Mouse (Mus musculus) liver, adult 2 months (tissue): Measurements from ENCODE around the gene Marco. TPM values are rescaled to one million over a fixed set of nuclear protein-coding genes. Genes with fewer than 3 reads are reported as not detected.

Experiments used
- DNase-seq: peaks from one replicate; pipeline ENCODE4 v3.0.0-alpha.2; 2011; ENCODE audit warnings: low read depth, low spot score; ENCODE audit errors: extremely low read depth
- H3K27ac ChIP-seq: fragments of 200-500 bp; replicated peaks from 2 replicates; pipeline ENCODE4 v1.5.1; 2012; ENCODE audit warnings: low read depth, mild to moderate bottlenecking, control low read depth, inconsistent platforms, low read length; ENCODE audit not compliant: insufficient read depth
- H3K27me3 ChIP-seq: fragments of 200-500 bp; 2 replicates; pipeline ENCODE4 v1.6.1; 2012; ENCODE audit warnings: mild to moderate bottlenecking, moderate library complexity, low read length, inconsistent platforms; ENCODE audit not compliant: control insufficient read depth, insufficient read depth
- H3K36me3 ChIP-seq: fragments of 200-500 bp; 2 replicates; pipeline ENCODE4 v1.6.1; 2012; ENCODE audit warnings: low read length, inconsistent platforms; ENCODE audit not compliant: control insufficient read depth, insufficient read depth
- H3K4me1 ChIP-seq: fragments of 200-500 bp; 2 replicates; pipeline ENCODE4 v1.6.1; 2011; ENCODE audit warnings: low read length; ENCODE audit not compliant: control insufficient read depth, insufficient read depth
- H3K4me3 ChIP-seq: fragments of 200-500 bp; 2 replicates; pipeline ENCODE4 v1.5.1; 2011; ENCODE audit warnings: low read depth, mild to moderate bottlenecking, control low read depth, low read length, moderate library complexity; ENCODE audit not compliant: insufficient read depth
- H3K79me2 ChIP-seq: fragments of 200-500 bp; 2 replicates; pipeline ENCODE4 v1.6.1; 2012; ENCODE audit warnings: inconsistent platforms, mild to moderate bottlenecking, low read length, moderate library complexity; ENCODE audit not compliant: control insufficient read depth, insufficient read depth
- H3K9ac ChIP-seq: fragments of 200-500 bp; 2 replicates; pipeline ENCODE4 v1.6.1; 2012; ENCODE audit warnings: low read depth, mild to moderate bottlenecking, control low read depth, inconsistent platforms, low read length
- CTCF ChIP-seq: fragments of 200-500 bp; IDR thresholded peaks from 2 replicates; pipeline ENCODE4 v1.5.1; 2011; ENCODE audit warnings: low read depth, low read length, control low read depth
- POLR2A ChIP-seq: fragments of 200-500 bp; IDR thresholded peaks from 2 replicates; pipeline ENCODE4 v1.6.1; 2011; ENCODE audit warnings: low read length, control low read depth; ENCODE audit not compliant: insufficient read depth; ENCODE audit errors: extremely low read depth
- WGBS: fragments of 180-500 bp; shearing (Covaris S2); methylation state at CpG from one replicate; pipeline ENCODE4 v1.1.7; 2018; 5-methylcytosine and 5-hydroxymethylcytosine counted together
- polyA plus RNA-seq: library from polyadenylated mRNA; depleted of rRNA; stranded (reverse); fragments of >200 nt; gene quantifications from 2 replicates; pipeline ENCODE4 v1.2.3, GENCODE M21; 2012; rRNA removed
- total RNA-seq: library from RNA; depleted of rRNA; stranded (reverse); fragments of >200 nt; gene quantifications from 2 replicates; pipeline ENCODE4 v1.2.3, GENCODE M21; 2014; rRNA removed

Marco gene
- total and polyA plus RNA-seq, 2 experiments, result 1.4 to 6.2 TPM

- H3K79me2 ChIP-seq, result no peaks in the 10 kb centered on the region
- WGBS, result 83% methylated on average over 5 of the region's 5 CpGs
- TF ChIP-seq POLR2A (no peak), CTCF (no peak)
- no peak overlapping the region for H3K27ac ChIP-seq
- H3K27me3 ChIP-seq, result no peaks in the 10 kb centered on the region
- H3K4me1 ChIP-seq, result no peaks in the 10 kb centered on the region
- no peaks in the 10 kb centered on the region for H3K36me3 ChIP-seq
- DNase-seq, result no peak
- no peak overlapping the region for H3K9ac ChIP-seq
- no peak overlapping the region for H3K4me3 ChIP-seq
These were observed 69.2 kb downstream of the Marco start for GRCm38 (mm10) chr1:120435591-120435990.

- H3K9ac ChIP-seq, result no peak overlapping the region
- 55% methylated on average over 5 of the region's 5 CpGs for WGBS
- DNase-seq, result no peak
- no peaks in the 10 kb centered on the region for H3K36me3 ChIP-seq
- H3K4me1 ChIP-seq, result no peaks in the 10 kb centered on the region
- no peaks in the 10 kb centered on the region for H3K79me2 ChIP-seq
- H3K27me3 ChIP-seq, result no peaks in the 10 kb centered on the region
- TF ChIP-seq POLR2A (no peak), CTCF (no peak)
- no peak overlapping the region for H3K27ac ChIP-seq
- no peak overlapping the region for H3K4me3 ChIP-seq
These were observed 74.7 kb downstream of the Marco start for GRCm38 (mm10) chr1:120430171-120430570.

GRCm38 (mm10) chr1:120425587-120425986, 79.2 kb downstream of the Marco start:
- no peaks in the 10 kb centered on the region for H3K36me3 ChIP-seq
- H3K4me3 ChIP-seq, result no peak overlapping the region
- TF ChIP-seq CTCF (no peak), POLR2A (no peak)
- no peak overlapping the region for H3K9ac ChIP-seq
- no peaks in the 10 kb centered on the region for H3K4me1 ChIP-seq
- DNase-seq, result no peak
- H3K27me3 ChIP-seq, result no peaks in the 10 kb centered on the region; the same call in 1 of the 2 replicates
- 59% methylated on average over 8 of the region's 8 CpGs for WGBS
- H3K27ac ChIP-seq, result no peak overlapping the region
- no peaks in the 10 kb centered on the region for H3K79me2 ChIP-seq

Other genes with a start within 250 kb of the Marco start
- gene Steap3, start 232.3 kb downstream of the Marco start, total RNA-seq, result 7.5 and 11.9 TPM in 2 replicates
- gene Steap3, start 232.3 kb downstream of the Marco start, polyA plus RNA-seq, result 33.3 and 41.0 TPM in 2 replicates
- gene C1ql2, start 164.4 kb downstream of the Marco start, total RNA-seq, result not detected in 2 replicates
- not detected in 2 replicates for gene C1ql2, start 164.4 kb downstream of the Marco start, polyA plus RNA-seq
- gene En1, start 97.4 kb upstream of the Marco start, total RNA-seq, result not detected in 2 replicates
- gene En1, start 97.4 kb upstream of the Marco start, polyA plus RNA-seq, result not detected in 2 replicates